Mouse (Mus musculus): ENCODE results near the gene Mnat1. TPM values are rescaled to one million over a fixed set of nuclear protein-coding genes. Genes with fewer than 3 reads are reported as not detected.
"Not testable (repeated sequence)": the region's sequence is repeated elsewhere in the genome, so short reads cannot be mapped to it uniquely, and the experiment has no call there.

Gene Mnat1
- polyA plus RNA-seq, 1 experiment from 2014 or later, result 30.7 TPM

- Histone ChIP-seq H3K36me3 (peaks cover 13% of the 10 kb centered on the region), H3K27me3 (no peaks in the 10 kb centered on the region), H3K4me2 (no peak overlapping the region), H3K27ac (no peak overlapping the region), H3K4me3 (no peak overlapping the region), H3K4me1 (no peaks in the 10 kb centered on the region), H3K9me3 (no peaks in the 10 kb centered on the region), H3K9ac (no peak overlapping the region)
- ATAC-seq (ENCODE audit: insufficient number of reproducible peaks, low FRiP score, low TSS enrichment, low read depth), result no peak
- 74% methylated on average over 4 of the region's 4 CpGs for WGBS
Observed at GRCm38 (mm10) chr12:73098593-73098992, 24.9 kb upstream of the Mnat1 start.

- Histone ChIP-seq H3K9me3 (no peaks in the 10 kb centered on the region), H3K4me3 (no peak overlapping the region), H3K27me3 (no peaks in the 10 kb centered on the region), H3K27ac (no peak overlapping the region), H3K4me2 (no peak overlapping the region), H3K9ac (no peak overlapping the region), H3K4me1 (no peaks in the 10 kb centered on the region), H3K36me3 (peaks cover 32% of the 10 kb centered on the region)
- ATAC-seq (ENCODE audit: insufficient number of reproducible peaks, low FRiP score, low TSS enrichment, low read depth), result no peak
- WGBS, result 75% methylated on average over 12 of the region's 12 CpGs
Observed at GRCm38 (mm10) chr12:73103713-73104112, 19.8 kb upstream of the Mnat1 start.

- H3K36me3 ChIP-seq, result peaks cover 28% of the 10 kb centered on the region
- no peak overlapping the region for H3K4me3 ChIP-seq
- peaks cover 21% of the 10 kb centered on the region for H3K4me1 ChIP-seq
- 63% methylated on average over 2 of the region's 2 CpGs for WGBS
- no peaks in the 10 kb centered on the region for H3K9me3 ChIP-seq
- H3K9ac ChIP-seq, result no peak overlapping the region
- H3K27ac ChIP-seq, result no peak overlapping the region
- ATAC-seq (ENCODE audit: insufficient number of reproducible peaks, low FRiP score, low TSS enrichment, low read depth), result no peak
- H3K27me3 ChIP-seq, result no peaks in the 10 kb centered on the region
- no peak overlapping the region for H3K4me2 ChIP-seq
Observed at GRCm38 (mm10) chr12:73107821-73108220, 15.7 kb upstream of the Mnat1 start.

- peak overlapping the region; percentile 40 for H3K27ac ChIP-seq
- WGBS, result 3% methylated on average over 23 of the region's 23 CpGs
- peak; percentile 57; the same call in 1 of the 2 replicates for ATAC-seq (ENCODE audit: insufficient number of reproducible peaks, low FRiP score, low TSS enrichment, low read depth)
Observed at GRCm38 (mm10) chr12:73110431-73111111, 12.9 kb upstream of the Mnat1 start.

GRCm38 (mm10) chr12:73111561-73112325, 11.8 kb upstream of the Mnat1 start:
- H3K9me3 ChIP-seq, result no peaks in the 10 kb centered on the region
- peak overlapping the region; percentile 58 for H3K9ac ChIP-seq
- H3K4me1 ChIP-seq, result peaks cover 26% of the 10 kb centered on the region
- H3K36me3 ChIP-seq, result 0 out of 2 replicates have a peak, but pooled peaks cover 12% of the 10 kb centered on the region
- 1% methylated on average over 42 of the region's 44 CpGs for WGBS
- H3K4me2 ChIP-seq, result peak overlapping the region; percentile 92
- peak overlapping the region; percentile 76 for H3K4me3 ChIP-seq
- ATAC-seq (ENCODE audit: insufficient number of reproducible peaks, low FRiP score, low TSS enrichment, low read depth), result no peak
- H3K27me3 ChIP-seq, result no peaks in the 10 kb centered on the region
- peak overlapping the region; percentile 86 for H3K27ac ChIP-seq

More at GRCm38 (mm10) chr12:73110431-73111111, 12.9 kb upstream of the Mnat1 start:
- Histone ChIP-seq H3K36me3 (0 out of 2 replicates have a peak, but pooled peaks cover 12% of the 10 kb centered on the region), H3K4me3 (peak overlapping the region; percentile 76), H3K27me3 (no peaks in the 10 kb centered on the region), H3K4me1 (peaks cover 26% of the 10 kb centered on the region), H3K9me3 (no peaks in the 10 kb centered on the region), H3K9ac (0 out of 2 replicates have a peak overlapping the region, but pooled peaks have one; percentile 58), H3K4me2 (peak overlapping the region; percentile 92)

- Histone ChIP-seq H3K4me3 (peak overlapping the region; percentile 76), H3K4me1 (peaks cover 26% of the 10 kb centered on the region), H3K27me3 (no peaks in the 10 kb centered on the region), H3K27ac (peak overlapping the region; percentile 86), H3K36me3 (0 out of 2 replicates have a peak, but pooled peaks cover 8% of the 10 kb centered on the region), H3K4me2 (peak overlapping the region; percentile 92), H3K9me3 (no peaks in the 10 kb centered on the region), H3K9ac (peak overlapping the region; percentile 58)
- ATAC-seq (ENCODE audit: insufficient number of reproducible peaks, low FRiP score, low TSS enrichment, low read depth), result no peak; the same call in 1 of the 2 replicates
- under 1% methylated on average over 56 of the region's 71 CpGs for WGBS
Observed at GRCm38 (mm10) chr12:73112326-73113087, 11.0 kb upstream of the Mnat1 start.

GRCm38 (mm10) chr12:73113196-73113595, 10.3 kb upstream of the Mnat1 start, which contains the start of gene Six4:
Gene Six4, minus strand, starts transcription at chr12:73113456.
- 0 out of 2 replicates have a peak, but pooled peaks cover 5% of the 10 kb centered on the region for H3K36me3 ChIP-seq
- peak within 1 kb of the TSS; percentile 58 for H3K9ac ChIP-seq
- ATAC-seq (ENCODE audit: insufficient number of reproducible peaks, low FRiP score, low TSS enrichment, low read depth), result peak; percentile 83
- WGBS, result 0% methylated on average over 19 of the region's 20 CpGs
- peak within 1 kb of the TSS; percentile 76 for H3K4me3 ChIP-seq
- H3K9me3 ChIP-seq, result no peaks in the 10 kb centered on the region
- peaks cover 26% of the 10 kb centered on the region for H3K4me1 ChIP-seq
- no peaks in the 10 kb centered on the region for H3K27me3 ChIP-seq
- peak within 1 kb of the TSS; percentile 92 for H3K4me2 ChIP-seq
- H3K27ac ChIP-seq, result peak within 1 kb of the TSS; percentile 86

- Histone ChIP-seq H3K36me3 (no peaks in the 10 kb centered on the region), H3K4me1 (peaks cover 8% of the 10 kb centered on the region), H3K4me3 (no peak overlapping the region), H3K4me2 (no peak overlapping the region), H3K27ac (no peak overlapping the region), H3K9ac (no peak overlapping the region), H3K27me3 (no peaks in the 10 kb centered on the region), H3K9me3 (no peaks in the 10 kb centered on the region)
- ATAC-seq (ENCODE audit: insufficient number of reproducible peaks, low FRiP score, low TSS enrichment, low read depth), result no peak
- 66% methylated on average over 4 of the region's 4 CpGs for WGBS
Observed at GRCm38 (mm10) chr12:73125250-73125649, 1.7 kb downstream of the Mnat1 start.

- H3K9me3 ChIP-seq, result no peaks in the 10 kb centered on the region
Observed at GRCm38 (mm10) chr12:73140732-73141131, 17.2 kb downstream of the Mnat1 start.

GRCm38 (mm10) chr12:73147236-73147635, 23.7 kb downstream of the Mnat1 start:
- ATAC-seq (ENCODE audit: insufficient number of reproducible peaks, low FRiP score, low TSS enrichment, low read depth), result no peak
- no peaks in the 10 kb centered on the region for H3K27me3 ChIP-seq
- 24% methylated on average over 3 of the region's 3 CpGs for WGBS
- no peak overlapping the region for H3K4me3 ChIP-seq
- no peak overlapping the region for H3K9ac ChIP-seq
- no peaks in the 10 kb centered on the region for H3K9me3 ChIP-seq
- H3K36me3 ChIP-seq, result peaks cover 5% of the 10 kb centered on the region; the same call in 1 of the 2 replicates
- no peak overlapping the region for H3K4me2 ChIP-seq
- H3K27ac ChIP-seq, result no peak overlapping the region
- 0 out of 2 replicates have a peak, but pooled peaks cover 5% of the 10 kb centered on the region for H3K4me1 ChIP-seq

More at GRCm38 (mm10) chr12:73140732-73141131, 17.2 kb downstream of the Mnat1 start:
- Histone ChIP-seq H3K9ac (no peak overlapping the region), H3K4me3 (no peak overlapping the region), H3K4me2 (no peak overlapping the region), H3K4me1 (0 out of 2 replicates have a peak, but pooled peaks cover 5% of the 10 kb centered on the region), H3K36me3 (peaks cover 5% of the 10 kb centered on the region; the same call in 1 of the 2 replicates), H3K27me3 (no peaks in the 10 kb centered on the region), H3K27ac (no peak overlapping the region)
- WGBS, result 82% methylated on average over 3 of the region's 3 CpGs
- ATAC-seq (ENCODE audit: insufficient number of reproducible peaks, low FRiP score, low TSS enrichment, low read depth), result no peak

GRCm38 (mm10) chr12:73151038-73151437, 27.5 kb downstream of the Mnat1 start:
- H3K27ac ChIP-seq; ATAC-seq (ENCODE audit: insufficient number of reproducible peaks, low FRiP score, low TSS enrichment, low read depth); H3K36me3 ChIP-seq; H3K9ac ChIP-seq; H3K4me2 ChIP-seq; H3K9me3 ChIP-seq; H3K4me3 ChIP-seq; H3K4me1 ChIP-seq; H3K27me3 ChIP-seq: not testable (repeated sequence)
- 68% methylated on average over 5 of the region's 5 CpGs for WGBS
